Mouse (Mus musculus): Measurements from ENCODE around the gene Tgfb1.

The Tgfb1 gene

DNA sequence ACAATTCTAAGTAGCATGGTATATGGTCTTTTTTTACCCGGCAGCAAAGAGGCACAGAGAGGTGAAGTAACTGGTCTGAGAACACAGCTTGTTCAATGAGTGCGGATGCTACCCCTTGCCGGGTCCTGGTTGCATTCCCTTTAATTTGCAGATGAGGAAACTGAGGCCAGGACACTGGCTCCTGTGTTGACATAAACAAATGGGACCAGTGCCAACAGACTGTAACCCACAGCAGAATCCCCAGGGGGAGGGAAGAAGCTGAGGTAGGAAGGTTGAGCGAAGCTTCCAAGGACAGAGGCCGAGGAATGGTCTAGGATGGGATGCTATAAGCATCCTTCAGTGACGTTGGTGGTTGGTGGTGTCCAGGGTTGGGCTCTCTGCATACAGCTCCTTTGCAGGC lies 11.4 kb upstream of the Tgfb1 start:
- no peak for DNase-seq (ENCODE audit: low spot score)

DNA sequence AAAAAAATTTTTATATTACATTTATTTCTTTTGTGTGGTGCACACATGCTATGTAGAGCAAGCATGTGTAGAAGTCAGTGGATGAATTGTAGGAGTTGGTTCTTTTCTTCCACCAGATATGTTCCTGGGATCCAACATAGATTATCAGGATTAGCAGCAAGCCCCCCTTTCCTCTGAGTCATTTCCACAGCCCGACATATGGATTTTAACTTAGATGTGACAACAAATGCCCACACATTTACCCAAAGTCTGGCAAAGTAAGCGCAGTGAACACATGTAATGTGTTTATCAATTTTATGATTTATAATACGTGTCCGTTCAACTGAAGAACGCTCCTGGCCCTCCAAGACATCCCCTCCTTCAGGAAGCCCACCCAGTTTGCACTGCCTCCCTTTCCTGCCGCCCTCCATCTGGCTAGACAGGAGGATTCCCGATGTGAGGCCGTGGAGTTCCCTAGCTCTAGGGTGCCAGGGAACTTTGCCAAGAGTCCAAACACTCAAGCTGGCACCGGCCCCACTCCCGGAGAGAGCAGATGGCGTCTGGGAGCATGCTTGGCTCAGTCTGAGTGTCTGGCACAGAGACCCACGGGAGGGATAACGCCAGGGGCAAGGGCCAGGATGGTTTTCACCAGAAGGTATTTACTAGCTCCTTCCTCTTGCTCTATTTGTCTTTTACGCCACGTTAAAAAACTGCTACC lies 10.6 kb upstream of the Tgfb1 start:
- peak; percentile 70 for DNase-seq (ENCODE audit: low spot score)

DNA sequence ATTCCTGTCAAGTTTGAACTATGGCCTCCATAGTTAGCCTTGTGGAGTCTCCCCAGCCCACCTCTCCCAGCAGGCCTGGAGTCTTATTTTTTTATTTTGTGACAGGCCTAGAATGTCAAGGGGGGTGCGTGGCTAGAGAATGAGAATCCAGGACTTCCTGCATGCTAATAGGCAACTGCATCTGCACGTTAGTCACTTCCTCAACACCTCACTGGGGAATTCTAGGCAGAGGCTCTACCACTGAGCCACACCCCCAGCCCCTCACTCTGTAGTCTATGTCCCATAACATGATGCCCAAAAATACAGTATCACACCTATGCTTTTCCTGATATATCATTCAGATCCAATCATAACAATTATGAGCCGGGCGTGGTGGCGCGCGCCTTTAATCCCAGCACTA lies 9.8 kb upstream of the Tgfb1 start:
- DNase-seq (ENCODE audit: low spot score) = no peak

DNA sequence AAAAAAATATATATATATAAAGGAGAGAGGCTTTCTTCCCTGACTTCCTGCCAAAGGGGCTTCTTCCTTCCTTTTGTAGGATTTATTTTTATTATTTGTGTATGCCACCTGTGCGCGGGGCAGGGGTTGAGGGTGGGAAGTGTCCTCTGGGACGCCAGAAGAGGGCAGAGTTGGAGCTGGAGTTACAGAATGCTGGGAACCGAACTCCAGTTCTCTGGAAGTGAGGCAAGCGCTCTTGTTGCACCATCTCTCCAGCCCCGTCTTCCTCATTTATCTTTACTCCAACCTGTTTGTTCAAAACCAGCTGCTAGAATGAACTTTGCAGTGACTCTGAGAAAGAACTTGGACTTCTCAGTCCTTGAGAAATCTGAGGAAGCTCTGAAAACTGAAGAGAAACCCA lies 6.8 kb upstream of the Tgfb1 start:
- no peak for DNase-seq (ENCODE audit: low spot score)

DNA sequence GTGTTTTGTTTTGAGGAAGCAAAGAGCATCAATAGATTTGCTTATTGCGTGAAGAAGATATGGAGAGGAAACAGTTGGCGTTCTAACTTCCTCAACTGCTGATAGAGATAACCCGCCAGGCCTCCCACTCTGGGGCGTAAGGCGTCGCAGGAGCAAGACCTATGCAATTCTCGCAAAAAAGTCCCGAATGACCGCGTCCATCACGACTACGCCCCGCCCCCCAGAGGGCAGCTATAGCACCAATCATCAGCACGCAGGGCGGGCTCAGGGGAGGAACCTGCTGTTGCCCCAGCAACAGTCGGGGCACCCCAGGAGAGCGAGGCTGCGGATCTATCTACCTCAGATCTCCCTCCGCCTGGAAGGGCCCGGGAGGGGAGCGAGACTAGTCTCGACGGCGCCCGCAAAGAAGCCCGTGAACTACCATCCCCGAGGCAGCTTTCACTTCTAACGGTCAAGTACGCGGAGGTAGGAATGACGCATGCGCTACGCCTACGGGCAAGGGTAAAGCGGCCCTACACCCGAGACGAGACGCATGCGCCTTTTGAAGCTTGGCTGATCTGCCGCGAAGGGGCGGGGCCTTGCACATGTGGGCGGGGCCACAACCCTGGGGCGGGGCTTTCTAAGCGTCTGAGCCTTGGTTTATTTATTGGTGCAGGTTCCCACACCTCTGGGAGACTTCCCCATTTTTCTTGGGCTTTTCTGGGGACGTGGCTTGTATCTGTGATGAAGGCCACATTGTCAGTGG lies 6.1 kb upstream of the Tgfb1 start, which contains the start of gene B9d2:
Gene B9d2, plus strand, starts transcription at position 267 of the 745 bp plus-strand sequence.
- peak; percentile 88 for DNase-seq (ENCODE audit: low spot score)

DNA sequence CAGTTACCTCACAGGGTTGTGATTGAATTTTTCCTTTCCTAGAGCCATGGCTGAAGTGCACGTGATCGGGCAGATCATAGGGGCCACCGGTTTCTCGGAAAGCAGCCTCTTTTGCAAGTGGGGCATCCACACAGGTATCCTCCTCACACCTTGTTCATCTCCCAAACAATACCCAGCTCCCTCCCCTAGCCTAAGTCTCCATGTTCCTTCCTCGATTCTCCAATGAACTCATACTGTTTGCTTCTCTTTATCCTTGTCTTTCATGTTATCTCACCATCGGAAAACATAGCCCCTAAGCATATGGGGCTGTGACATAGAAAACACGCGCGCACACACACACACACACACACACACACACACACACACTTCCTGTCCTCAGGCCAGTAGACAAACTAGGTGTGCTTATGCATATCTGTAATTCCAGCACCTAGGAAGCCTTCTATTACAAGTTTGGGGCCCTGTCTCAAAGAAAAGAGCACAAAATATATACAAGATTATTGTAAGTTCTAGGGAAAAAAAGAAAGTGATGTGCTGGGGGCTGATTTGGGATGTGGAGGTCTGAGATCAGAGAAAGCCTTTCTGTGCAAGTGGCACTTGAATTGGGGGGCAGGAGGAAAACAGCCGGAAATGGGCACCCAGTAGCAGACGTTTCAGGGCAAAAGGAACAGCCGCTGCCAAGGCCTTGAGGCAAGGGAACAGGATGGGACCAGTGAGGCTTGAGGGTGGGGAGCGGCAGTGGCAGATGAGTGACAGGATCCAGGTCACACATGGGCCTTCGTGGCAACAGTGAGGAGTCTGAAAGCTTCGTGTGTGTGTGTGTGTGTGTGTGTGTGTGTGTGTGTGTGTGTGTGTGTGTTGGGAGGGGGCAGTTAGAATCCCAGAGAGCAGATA lies 5.2 kb upstream of the Tgfb1 start:
- no peak for DNase-seq (ENCODE audit: low spot score)

DNA sequence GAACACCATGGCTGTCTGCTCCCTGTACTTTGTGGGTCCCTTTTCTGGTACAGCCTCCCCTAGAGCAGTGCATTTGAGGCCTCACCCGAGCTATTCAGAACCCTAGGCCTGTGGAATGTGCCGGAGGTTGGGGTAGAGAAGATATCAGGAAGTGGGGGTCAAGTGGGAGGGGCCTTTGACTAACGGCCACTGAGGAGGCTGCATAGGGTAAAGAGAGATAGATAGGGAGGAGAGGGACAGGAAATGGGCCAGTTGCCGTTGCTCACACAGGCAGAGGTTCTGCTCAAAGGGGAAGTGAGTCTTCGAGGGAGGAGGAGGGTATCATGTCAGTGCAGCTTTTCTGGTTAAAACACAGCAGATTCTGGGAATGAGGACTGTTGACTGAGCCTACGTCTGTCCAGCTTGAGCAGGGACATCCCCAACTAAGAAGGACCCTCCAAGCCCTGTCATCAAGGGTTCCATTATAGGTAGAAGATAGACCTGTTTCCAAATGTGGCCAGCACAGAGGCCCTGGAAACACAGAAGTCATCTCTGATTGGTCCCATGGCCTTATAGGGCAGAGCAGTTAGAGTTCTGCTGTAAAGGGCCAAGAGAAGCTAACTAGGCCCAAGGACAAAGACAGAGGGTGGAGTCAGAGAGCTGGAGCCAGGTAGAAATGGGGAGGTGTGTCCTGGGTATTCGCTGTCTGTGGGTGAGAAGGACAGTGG lies 3.2 kb upstream of the Tgfb1 start:
- no peak for DNase-seq (ENCODE audit: low spot score)

DNA sequence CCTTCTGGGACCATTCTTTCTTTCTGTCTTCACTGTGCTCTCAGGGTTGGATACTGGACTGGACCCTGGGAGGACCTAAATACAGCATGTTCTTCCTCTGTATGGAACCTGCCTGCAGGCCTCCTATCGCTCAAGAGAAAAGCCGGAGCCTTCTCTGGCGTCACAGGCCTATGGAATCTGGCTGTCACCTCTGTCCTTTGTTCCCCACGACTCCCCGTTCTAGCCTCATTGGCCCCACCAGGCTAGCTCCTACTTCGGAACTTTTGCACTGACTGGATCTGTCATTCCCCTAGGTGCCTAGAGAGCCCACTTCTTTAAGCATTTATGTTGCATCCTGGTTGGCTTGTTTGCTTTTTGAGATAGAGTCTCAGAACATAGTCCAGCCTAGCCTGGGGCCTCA lies 2.1 kb upstream of the Tgfb1 start:
- no peak for DNase-seq (ENCODE audit: low spot score)

- DNase-seq (ENCODE audit: low spot score) = no peak
Measured at GRCm38 (mm10) chr7:25685926-25686470, 804 bp upstream of the Tgfb1 start.

DNA sequence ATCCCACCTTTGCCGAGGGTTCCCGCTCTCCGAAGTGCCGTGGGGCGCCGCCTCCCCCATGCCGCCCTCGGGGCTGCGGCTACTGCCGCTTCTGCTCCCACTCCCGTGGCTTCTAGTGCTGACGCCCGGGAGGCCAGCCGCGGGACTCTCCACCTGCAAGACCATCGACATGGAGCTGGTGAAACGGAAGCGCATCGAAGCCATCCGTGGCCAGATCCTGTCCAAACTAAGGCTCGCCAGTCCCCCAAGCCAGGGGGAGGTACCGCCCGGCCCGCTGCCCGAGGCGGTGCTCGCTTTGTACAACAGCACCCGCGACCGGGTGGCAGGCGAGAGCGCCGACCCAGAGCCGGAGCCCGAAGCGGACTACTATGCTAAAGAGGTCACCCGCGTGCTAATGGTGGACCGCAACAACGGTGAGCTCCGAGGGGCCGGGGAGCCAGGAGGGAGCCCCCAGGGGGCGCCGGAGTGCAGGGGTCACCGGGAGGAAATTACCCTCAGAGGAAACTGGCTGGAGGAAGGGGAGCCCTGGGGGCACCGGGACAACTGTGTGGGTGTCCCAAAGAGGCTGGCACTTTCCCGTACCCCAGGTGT lies 1.1 kb downstream of the Tgfb1 start:
- DNase-seq (ENCODE audit: low spot score) = no peak

GRCm38 (mm10) chr7:25688810-25689586 lies 2.2 kb downstream of the Tgfb1 start:
- peak; percentile 61 for DNase-seq (ENCODE audit: low spot score)

- DNase-seq (ENCODE audit: low spot score) = no peak
Measured at GRCm38 (mm10) chr7:25689603-25690021, 2.8 kb downstream of the Tgfb1 start.

DNA sequence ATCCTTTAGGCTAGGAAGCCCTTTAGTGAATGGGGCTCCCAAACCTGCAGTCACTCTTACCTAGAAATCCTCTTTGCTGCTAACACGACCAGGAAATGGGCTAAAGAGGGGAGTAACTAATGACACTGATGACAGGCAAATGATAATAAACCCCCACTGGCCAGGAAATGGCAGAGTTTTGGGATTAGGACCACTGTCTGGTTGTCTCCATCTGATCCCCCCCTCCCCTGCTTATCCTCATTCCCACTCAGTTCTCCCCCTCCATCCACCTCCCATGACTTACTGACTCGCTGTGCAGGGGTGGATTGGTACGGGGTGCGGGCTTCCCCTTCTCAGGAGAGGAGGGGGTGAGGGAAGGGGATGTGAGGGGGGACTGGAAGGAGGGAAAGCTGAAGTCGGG lies 3.2 kb downstream of the Tgfb1 start:
- no peak for DNase-seq (ENCODE audit: low spot score)

DNA sequence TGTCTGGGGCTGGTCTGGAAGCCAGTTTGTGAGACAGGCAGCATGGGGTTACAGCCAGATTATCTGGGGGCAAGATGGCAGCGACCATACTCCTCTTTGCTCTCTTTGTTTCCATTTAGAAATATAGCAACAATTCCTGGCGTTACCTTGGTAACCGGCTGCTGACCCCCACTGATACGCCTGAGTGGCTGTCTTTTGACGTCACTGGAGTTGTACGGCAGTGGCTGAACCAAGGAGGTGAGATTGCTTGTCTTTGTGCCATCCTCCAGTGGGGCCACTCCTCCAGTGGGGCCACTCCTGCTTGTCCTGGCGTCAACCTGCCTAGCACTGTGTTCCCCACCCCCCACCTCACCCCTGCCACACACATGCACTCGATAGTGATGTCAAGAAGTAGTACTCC lies 7.3 kb downstream of the Tgfb1 start:
- no peak for DNase-seq (ENCODE audit: low spot score)

DNA sequence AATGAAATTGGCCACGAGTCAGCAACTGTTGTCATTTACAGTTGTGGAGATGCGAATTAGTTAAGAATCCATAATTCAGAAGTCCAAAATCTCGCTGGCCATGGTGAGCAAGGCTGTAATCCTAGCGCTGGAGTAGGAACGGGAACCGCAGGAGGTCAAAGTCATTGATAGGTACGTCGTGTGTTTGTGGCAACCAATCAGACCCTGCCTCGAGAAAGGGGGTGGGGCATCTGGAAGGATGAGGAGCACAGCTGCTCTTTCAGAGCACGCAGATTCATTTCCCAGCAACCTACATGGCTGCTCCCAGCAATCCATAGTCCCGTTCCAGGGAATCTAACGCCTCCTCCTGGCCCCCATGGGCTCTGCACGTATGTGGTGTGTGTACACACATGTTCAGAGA lies 13.0 kb downstream of the Tgfb1 start:
- no peak for DNase-seq (ENCODE audit: low spot score)

DNA sequence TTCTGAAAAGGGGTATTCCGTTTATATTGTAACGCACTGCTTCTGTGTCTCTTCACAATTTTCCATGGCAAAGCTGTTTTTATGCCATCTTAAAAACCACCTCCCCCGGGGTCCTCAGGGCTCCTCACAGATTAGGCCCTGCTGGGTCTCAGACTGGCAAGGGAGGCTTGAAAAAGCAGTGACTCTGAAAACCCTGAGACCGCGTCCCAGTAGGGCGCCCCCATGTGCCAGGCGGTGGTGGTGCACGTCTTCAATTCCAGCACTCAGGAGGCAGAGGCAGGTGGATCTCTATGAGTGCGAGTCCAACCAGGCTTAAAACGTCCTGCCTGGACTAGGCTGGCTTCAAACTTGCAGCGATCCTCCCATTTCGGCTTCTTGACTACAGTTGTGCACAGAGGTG lies 13.9 kb downstream of the Tgfb1 start:
- no peak for DNase-seq (ENCODE audit: low spot score)

DNA sequence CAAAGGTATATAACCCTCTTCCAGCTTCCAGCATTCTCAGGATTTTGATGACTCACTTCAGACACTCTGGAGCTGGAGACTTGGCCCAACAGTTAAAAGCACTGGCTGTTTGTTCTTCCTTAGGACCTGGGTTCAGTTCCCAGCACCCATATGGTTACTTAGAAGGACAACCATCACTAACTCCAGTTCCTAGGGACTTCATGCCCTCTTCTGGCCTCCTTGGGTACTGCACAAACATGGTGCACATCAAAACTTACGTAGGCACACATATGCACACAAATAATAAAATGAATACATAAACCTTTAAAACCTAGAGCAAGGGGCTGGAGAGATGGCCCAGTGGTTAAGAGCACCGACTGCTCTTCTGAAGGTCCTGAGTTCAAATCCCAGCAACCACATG lies 15.5 kb downstream of the Tgfb1 start:
- DNase-seq (ENCODE audit: low spot score) = no peak

DNA sequence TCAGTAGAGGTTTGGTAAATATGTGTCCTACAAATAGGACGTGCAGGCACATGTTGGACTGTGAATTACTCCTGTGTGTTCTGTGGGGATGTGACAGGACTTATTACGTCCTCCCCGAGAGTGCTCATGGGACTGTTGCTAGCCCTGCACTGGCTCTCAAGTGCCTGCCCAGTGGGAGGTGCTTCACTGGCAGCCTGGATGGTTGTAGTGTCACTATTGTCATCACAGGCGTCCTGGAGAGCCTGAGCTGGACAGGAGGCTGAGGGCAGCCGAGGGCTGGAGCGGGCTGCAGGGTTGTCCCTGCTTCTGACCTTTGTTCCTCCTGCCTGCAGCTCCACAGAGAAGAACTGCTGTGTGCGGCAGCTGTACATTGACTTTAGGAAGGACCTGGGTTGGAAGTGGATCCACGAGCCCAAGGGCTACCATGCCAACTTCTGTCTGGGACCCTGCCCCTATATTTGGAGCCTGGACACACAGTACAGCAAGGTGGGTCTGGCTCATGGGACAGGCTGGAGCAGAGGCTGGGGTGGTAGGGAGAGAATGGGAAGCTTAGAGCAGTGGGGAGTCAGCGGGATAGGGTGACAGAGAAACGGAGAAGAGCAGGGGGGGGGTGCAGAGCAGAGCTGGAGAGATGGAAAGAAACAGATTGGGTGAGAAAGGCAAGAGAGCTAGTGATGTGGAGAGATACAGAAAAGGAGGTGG lies 17.1 kb downstream of the Tgfb1 start:
- no peak for DNase-seq (ENCODE audit: low spot score)

- no peak for DNase-seq (ENCODE audit: low spot score)
Measured at GRCm38 (mm10) chr7:25704716-25705364, 18.0 kb downstream of the Tgfb1 start.

Measured in ovary, adult 18-20 months (tissue).